Mouse (Mus musculus) midbrain, embryonic 14.5 days (tissue): ENCODE results near the gene Zfp53. TPM values are rescaled to one million over a fixed set of nuclear protein-coding genes. Genes with fewer than 3 reads are reported as not detected.

ENCODE experiments used
- ATAC-seq: fragments of 200-750 bp; cut with Nextera tagmentation; 2 replicates; pipeline ENCODE4 v1.8.0; 2017; ENCODE audit warnings: moderate number of reproducible peaks, moderate library complexity; ENCODE audit not compliant: low FRiP score, low TSS enrichment
- DNase-seq: peaks from one replicate; pipeline ENCODE4 v3.0.0-alpha.2; 2015
- H3K27ac ChIP-seq: fragments of 300-500 bp; sonication (generic); replicated peaks from 2 replicates; pipeline ENCODE4 v1.5.1; 2014; ENCODE audit warnings: mild to moderate bottlenecking, low read depth, low read length, moderate library complexity
- H3K27me3 ChIP-seq: fragments of 300-500 bp; sonication (generic); 2 replicates; pipeline ENCODE4 v1.6.1; 2014; ENCODE audit warnings: low read length, control low read depth, mixed read lengths; ENCODE audit not compliant: control insufficient read depth, insufficient read depth
- H3K36me3 ChIP-seq: fragments of 300-500 bp; sonication (generic); 2 replicates; pipeline ENCODE4 v1.6.1; 2014; ENCODE audit warnings: low read length, control low read depth; ENCODE audit not compliant: control insufficient read depth, insufficient read depth
- H3K4me1 ChIP-seq: fragments of 300-500 bp; sonication (generic); 2 replicates; pipeline ENCODE4 v1.6.1; 2014; ENCODE audit warnings: mild to moderate bottlenecking, antibody characterized with exemption, low read length, control low read depth; ENCODE audit not compliant: control insufficient read depth, insufficient read depth
- H3K4me2 ChIP-seq: fragments of 300-500 bp; sonication (generic); 2 replicates; pipeline ENCODE4 v1.6.1; 2014; ENCODE audit warnings: mild to moderate bottlenecking, low read length, moderate library complexity
- H3K4me3 ChIP-seq: fragments of 300-500 bp; sonication (generic); replicated peaks from 2 replicates; pipeline ENCODE4 v1.5.1; 2014; ENCODE audit warnings: low read depth, low read length
- H3K9ac ChIP-seq: fragments of 300-500 bp; sonication (generic); replicated peaks from 2 replicates; pipeline ENCODE4 v1.6.1; 2014; ENCODE audit warnings: mild to moderate bottlenecking, low read length, moderate library complexity
- H3K9me3 ChIP-seq: fragments of 300-500 bp; sonication (generic); 2 replicates; pipeline ENCODE4 v1.6.1; 2016; ENCODE audit warnings: low read length, control low read depth, mixed read lengths; ENCODE audit not compliant: control insufficient read depth
- WGBS: fragments of 180-500 bp; shearing (Covaris S2); extraction: QIAGEN DNeasy Blood & Tissue Kit; methylation state at CpG from one replicate; pipeline ENCODE4 v1.1.7; 2014; 5-methylcytosine and 5-hydroxymethylcytosine counted together
- polyA plus RNA-seq: library from polyadenylated mRNA; unstranded; fragments of >200 nt; fragmentation: Nextera tagmentation; extraction: Ambion mirVana; gene quantifications from 2 replicates; pipeline ENCODE4 v1.2.1, GENCODE M21; 2014

Gene Zfp53
- polyA plus RNA-seq, 1 experiment from 2014 or later, result 11.4 TPM

DNA sequence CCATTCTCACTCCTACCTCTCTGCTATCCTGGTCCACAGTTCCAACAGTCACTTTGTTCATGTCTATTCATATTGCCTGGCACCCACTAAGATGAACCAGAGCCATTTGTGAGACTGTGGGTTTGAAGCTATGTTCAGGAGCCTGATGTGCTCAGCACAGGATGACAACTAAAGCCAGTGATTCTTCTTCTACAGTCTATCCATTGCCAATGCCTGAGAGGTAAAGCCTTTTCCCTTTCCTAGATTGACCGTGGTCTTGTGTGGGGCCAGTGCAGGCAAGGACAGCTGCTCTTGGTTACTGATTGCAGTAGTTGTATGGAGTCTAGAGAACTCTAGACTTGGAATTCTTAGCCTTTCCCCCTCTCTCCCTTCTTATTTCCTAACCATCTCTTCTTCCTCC is 45.2 kb downstream of the Zfp53 start:
- ATAC-seq (no peak), DNase-seq (no peak)
- Histone ChIP-seq H3K27me3 (no peaks in the 10 kb centered on the region), H3K4me2 (no peak overlapping the region), H3K4me3 (no peak overlapping the region), H3K9me3 (no peaks in the 10 kb centered on the region), H3K27ac (no peak overlapping the region), H3K36me3 (no peaks in the 10 kb centered on the region), H3K9ac (no peak overlapping the region), H3K4me1 (peaks cover 8% of the 10 kb centered on the region; the same call in 1 of the 2 replicates)
- 83% methylated on average over 1 of the region's 1 CpGs for WGBS

DNA sequence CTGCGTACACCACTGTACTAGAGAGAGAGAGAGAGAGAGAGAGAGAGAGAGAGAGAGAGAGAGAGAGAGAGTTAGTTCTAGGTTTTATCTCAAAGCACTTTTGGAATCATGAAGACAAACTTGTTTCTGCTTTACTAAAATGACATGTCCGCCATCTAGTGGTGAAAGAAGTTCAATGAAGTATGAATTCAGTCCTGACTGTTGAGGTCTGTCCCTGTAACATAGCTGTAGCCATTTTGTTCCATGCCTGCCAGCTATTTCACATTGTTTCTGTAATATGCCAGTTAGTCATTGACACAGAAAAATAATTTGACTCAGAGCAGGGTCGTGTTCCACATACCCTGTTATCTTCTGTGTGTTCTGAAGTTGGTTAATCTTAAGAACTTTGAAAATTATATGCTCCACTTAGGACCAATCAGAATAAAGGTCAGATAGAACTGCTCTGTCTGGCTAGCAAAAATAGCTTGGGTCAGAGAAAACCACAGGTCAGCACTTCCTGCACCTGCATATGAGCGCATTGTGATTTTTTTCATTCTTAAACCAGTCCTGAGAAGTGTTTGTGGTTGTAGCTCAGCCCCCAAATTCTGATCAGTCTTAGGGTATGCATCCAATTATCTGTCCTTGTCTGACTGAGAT is 45.8 kb downstream of the Zfp53 start:
- 21% methylated on average over 4 of the region's 4 CpGs for WGBS
- Histone ChIP-seq H3K4me1 (peaks cover 8% of the 10 kb centered on the region; the same call in 1 of the 2 replicates), H3K27me3 (no peaks in the 10 kb centered on the region), H3K36me3 (no peaks in the 10 kb centered on the region), H3K27ac (no peak overlapping the region), H3K4me2 (0 out of 2 replicates have a peak overlapping the region, but pooled peaks have one; percentile 55), H3K9ac (no peak overlapping the region), H3K4me3 (no peak overlapping the region), H3K9me3 (no peaks in the 10 kb centered on the region)
- ATAC-seq (peak; percentile 19; the same call in 1 of the 2 replicates), DNase-seq (peak; percentile 91)

DNA sequence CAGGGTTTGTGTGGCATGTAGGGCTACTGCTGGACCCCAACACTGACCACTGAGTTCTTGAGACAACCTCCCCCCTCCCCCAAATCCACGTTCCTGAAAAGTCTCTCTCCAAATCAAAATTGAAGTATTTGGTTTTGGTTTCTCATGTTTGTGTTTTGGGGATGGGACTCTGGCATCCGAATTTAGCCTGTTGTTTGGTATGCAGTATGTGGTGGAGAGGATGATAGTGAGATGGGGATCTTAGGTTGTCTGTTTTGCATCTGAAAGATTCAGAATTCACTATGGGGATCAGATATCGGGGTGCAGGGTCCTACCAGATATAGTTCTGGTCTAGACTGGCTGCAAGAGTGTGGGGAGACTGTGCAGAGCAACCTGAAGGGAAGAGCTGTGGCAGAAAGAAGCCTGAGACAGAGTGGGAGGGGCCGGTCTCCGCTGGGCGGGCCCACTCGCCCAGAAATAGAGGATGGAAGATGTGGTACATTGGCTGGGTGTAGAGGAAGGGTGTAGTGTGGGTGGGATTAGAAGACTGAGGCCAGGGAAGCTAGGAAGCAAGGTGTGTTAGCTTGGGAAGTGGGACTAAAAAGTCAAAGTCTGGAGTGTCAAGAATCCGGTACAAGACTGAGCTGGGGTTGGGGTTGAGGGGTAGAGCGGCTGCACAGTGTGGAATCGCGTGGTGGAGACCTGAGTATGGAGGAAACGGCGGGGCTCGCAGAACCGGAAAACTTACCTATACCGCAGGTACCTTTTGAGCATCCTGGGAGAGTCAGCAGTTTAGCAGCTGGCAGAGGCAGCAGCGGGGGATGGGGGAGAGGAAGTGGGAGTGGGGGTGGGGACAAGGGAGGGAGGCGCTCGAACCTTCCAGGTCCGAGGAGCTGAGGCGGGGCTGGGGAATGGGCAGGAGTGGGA is 46.6 kb downstream of the Zfp53 start, which contains the start of gene Zfp52:
TSS of gene Zfp52 (plus strand) at position 444 of the 906 bp plus-strand sequence.
- no peaks in the 10 kb centered on the region for H3K9me3 ChIP-seq
- DNase-seq, result peak; percentile 48
- H3K4me3 ChIP-seq, result peak within 1 kb of the TSS; percentile 37
- H3K9ac ChIP-seq, result peak within 1 kb of the TSS; percentile 41
- H3K4me1 ChIP-seq, result peaks cover 8% of the 10 kb centered on the region; the same call in 1 of the 2 replicates
- H3K27ac ChIP-seq, result no peak within 1 kb of the TSS
- peak; percentile 41 for ATAC-seq
- no peaks in the 10 kb centered on the region for H3K36me3 ChIP-seq
- WGBS, result 5% methylated on average over 21 of the region's 21 CpGs
- H3K4me2 ChIP-seq, result peak within 1 kb of the TSS; percentile 55
- H3K27me3 ChIP-seq, result no peaks in the 10 kb centered on the region

DNA sequence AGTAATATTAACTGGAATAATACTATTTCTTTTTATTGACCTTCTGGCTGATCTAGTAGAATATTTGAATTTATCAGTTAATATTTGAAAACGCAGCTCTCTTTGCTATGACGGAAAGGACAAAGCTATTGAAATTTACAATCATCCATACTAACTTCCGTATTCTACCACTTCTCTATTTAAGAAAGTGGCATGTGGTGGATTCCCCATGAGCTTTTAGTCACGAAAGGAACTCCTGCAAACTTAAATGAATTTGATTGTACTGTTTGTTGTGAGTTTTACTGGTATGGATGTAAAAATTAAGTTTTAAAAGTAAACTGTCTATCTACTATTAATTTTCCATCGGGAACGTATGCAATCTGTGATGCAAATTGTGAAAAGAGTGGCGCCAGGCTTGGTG is 47.3 kb downstream of the Zfp53 start:
- Histone ChIP-seq H3K36me3 (no peaks in the 10 kb centered on the region), H3K9ac (no peak overlapping the region), H3K27ac (no peak overlapping the region), H3K4me1 (peaks cover 8% of the 10 kb centered on the region; the same call in 1 of the 2 replicates), H3K9me3 (no peaks in the 10 kb centered on the region), H3K4me3 (peak overlapping the region; percentile 37), H3K27me3 (no peaks in the 10 kb centered on the region), H3K4me2 (peak overlapping the region; percentile 55)
- WGBS, result 37% methylated on average over 7 of the region's 7 CpGs
- ATAC-seq, result no peak
- no peak for DNase-seq

DNA sequence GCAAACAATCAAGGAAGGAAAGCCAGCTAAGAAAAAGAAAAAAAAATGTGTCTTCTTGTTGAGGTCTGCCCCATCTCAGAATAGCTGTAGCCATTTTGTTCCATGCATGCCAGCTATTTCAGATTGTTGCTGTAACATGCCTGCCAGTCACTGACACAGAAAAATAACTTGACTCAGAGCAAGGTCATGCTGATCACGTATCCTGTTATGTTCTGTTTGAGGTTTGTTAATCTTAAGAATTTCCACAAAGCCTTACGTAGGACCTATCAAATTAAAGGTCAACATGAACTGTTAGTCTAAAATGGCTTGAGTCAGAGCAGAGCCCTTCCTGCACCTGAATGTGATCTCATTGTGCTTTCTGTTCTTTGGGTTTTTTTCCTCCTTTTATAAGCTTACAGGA is 47.9 kb downstream of the Zfp53 start:
- Histone ChIP-seq H3K9ac (no peak overlapping the region), H3K27me3 (no peaks in the 10 kb centered on the region), H3K27ac (no peak overlapping the region), H3K36me3 (no peaks in the 10 kb centered on the region), H3K4me3 (no peak overlapping the region), H3K4me2 (no peak overlapping the region), H3K9me3 (no peaks in the 10 kb centered on the region), H3K4me1 (peaks cover 5% of the 10 kb centered on the region; the same call in 1 of the 2 replicates)
- ATAC-seq (no peak), DNase-seq (no peak)
- 81% methylated on average over 2 of the region's 2 CpGs for WGBS

DNA sequence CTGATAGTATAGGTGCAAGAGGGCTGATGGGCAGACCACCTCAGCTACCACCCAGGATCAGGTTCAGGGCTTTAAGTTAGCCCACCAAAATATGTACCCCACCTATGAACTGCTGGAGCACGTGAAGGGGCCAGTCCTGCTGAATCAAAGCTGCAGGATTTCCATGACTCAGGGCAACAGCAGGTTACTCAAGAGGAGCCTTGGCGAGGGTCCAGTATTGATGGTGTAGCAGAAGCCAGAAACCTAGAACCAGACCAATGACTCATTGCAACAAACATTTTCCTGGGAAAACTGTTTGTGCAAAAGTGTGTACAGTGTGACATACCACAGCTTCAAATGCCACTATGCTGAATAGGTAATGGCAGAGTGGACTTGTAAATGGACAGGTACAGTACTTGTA is 69.0 kb downstream of the Zfp53 start:
- H3K36me3 ChIP-seq, result no peaks in the 10 kb centered on the region
- no peak overlapping the region for H3K4me2 ChIP-seq
- no peak overlapping the region for H3K27ac ChIP-seq
- no peak overlapping the region for H3K9ac ChIP-seq
- DNase-seq (no peak), ATAC-seq (no peak)
- H3K4me1 ChIP-seq, result no peaks in the 10 kb centered on the region
- H3K9me3 ChIP-seq, result no peaks in the 10 kb centered on the region
- WGBS, result 83% methylated on average over 2 of the region's 2 CpGs
- H3K27me3 ChIP-seq, result no peaks in the 10 kb centered on the region
- no peak overlapping the region for H3K4me3 ChIP-seq

Other genes with a start within 250 kb of the Zfp53 start
- not detected in 2 replicates for gene Vmn1r235, start 232.6 kb upstream of the Zfp53 start, polyA plus RNA-seq
- gene Vmn1r236, start 206.1 kb upstream of the Zfp53 start, polyA plus RNA-seq, result not detected in 2 replicates
- gene Vmn1r237, start 177.1 kb upstream of the Zfp53 start, polyA plus RNA-seq, result not detected in 2 replicates
- gene Zfp677, start 105.2 kb upstream of the Zfp53 start, polyA plus RNA-seq, result 5.2 and 7.2 TPM in 2 replicates
- 4.3 and 5.4 TPM in 2 replicates for gene Zfp54, start 65.8 kb upstream of the Zfp53 start, polyA plus RNA-seq
- gene Zfp51, start 38.6 kb upstream of the Zfp53 start, polyA plus RNA-seq, result 13.9 and 17.5 TPM in 2 replicates
- gene Zfp52, start 46.5 kb downstream of the Zfp53 start, polyA plus RNA-seq, result 1.5 TPM in 2 replicates
- gene Zfp948, start 78.0 kb downstream of the Zfp53 start, polyA plus RNA-seq, result 21.2 and 25.4 TPM in 2 replicates
- 11.5 and 16.1 TPM in 2 replicates for gene Zfp983, start 161.6 kb downstream of the Zfp53 start, polyA plus RNA-seq
- gene Gm10226, start 202.9 kb downstream of the Zfp53 start, polyA plus RNA-seq, result 17.7 and 21.4 TPM in 2 replicates
- 14.0 and 19.3 TPM in 2 replicates for gene Zfp760, start 218.7 kb downstream of the Zfp53 start, polyA plus RNA-seq
- gene Zfp229, start 241.8 kb downstream of the Zfp53 start, polyA plus RNA-seq, result 8.2 and 9.7 TPM in 2 replicates